Mouse (Mus musculus) limb, embryonic 12.5 days (tissue): ENCODE data around the gene Ciita. TPM values are rescaled to one million over a fixed set of nuclear protein-coding genes. Genes with fewer than 3 reads are reported as not detected.
A peak's percentile ranks its signal among the peaks of the same experiment; 100 is the strongest.

Experiments used
- ATAC-seq: fragments of 200-750 bp; cut with Nextera tagmentation; 2 replicates; pipeline ENCODE4 v1.8.0; 2017; ENCODE audit warnings: low read depth, moderate TSS enrichment; ENCODE audit not compliant: insufficient number of reproducible peaks, insufficient read depth, low FRiP score, low TSS enrichment
- H3K27ac ChIP-seq: fragments of 300-500 bp; sonication (generic); 2 replicates; pipeline ENCODE4 v1.5.1; 2016; ENCODE audit warnings: mild to moderate bottlenecking, moderate library complexity
- H3K27me3 ChIP-seq: fragments of 300-500 bp; sonication (generic); 2 replicates; pipeline ENCODE4 v1.6.1; 2016; ENCODE audit warnings: mild to moderate bottlenecking, moderate library complexity
- H3K36me3 ChIP-seq: fragments of 300-500 bp; sonication (generic); 2 replicates; pipeline ENCODE4 v1.6.1; 2016; ENCODE audit warnings: mild to moderate bottlenecking, moderate library complexity
- H3K4me1 ChIP-seq: fragments of 300-500 bp; sonication (generic); replicated peaks from 2 replicates; pipeline ENCODE4 v1.6.1; 2016
- H3K4me2 ChIP-seq: fragments of 300-500 bp; sonication (generic); 2 replicates; pipeline ENCODE4 v1.6.1; 2016; ENCODE audit warnings: mild to moderate bottlenecking, moderate library complexity
- H3K4me3 ChIP-seq: fragments of 300-500 bp; sonication (generic); replicated peaks from 2 replicates; pipeline ENCODE4 v1.5.1; 2016; ENCODE audit warnings: mild to moderate bottlenecking
- H3K9ac ChIP-seq: fragments of 300-500 bp; sonication (generic); replicated peaks from 2 replicates; pipeline ENCODE4 v1.6.1; 2016; ENCODE audit warnings: mild to moderate bottlenecking, moderate library complexity
- H3K9me3 ChIP-seq: fragments of 300-500 bp; sonication (generic); 2 replicates; pipeline ENCODE4 v1.6.1; 2016; ENCODE audit warnings: mild to moderate bottlenecking, moderate library complexity
- WGBS: fragments of 180-500 bp; shearing (Covaris S2); methylation state at CpG from one replicate; pipeline ENCODE4 v1.1.7; 2016; 5-methylcytosine and 5-hydroxymethylcytosine counted together
- polyA plus RNA-seq: library from polyadenylated mRNA; unstranded; fragments of >200 nt; fragmentation: Nextera tagmentation; extraction: Ambion mirVana; gene quantifications from 2 replicates; pipeline ENCODE4 v1.2.1, GENCODE M21; 2016

The Ciita gene
- polyA plus RNA-seq, 1 experiment from 2014 or later = 0.36 TPM

- no peak for ATAC-seq
- Histone ChIP-seq H3K27ac (no peak overlapping the region), H3K4me2 (no peak overlapping the region), H3K9me3 (no peaks in the 10 kb centered on the region), H3K27me3 (no peaks in the 10 kb centered on the region), H3K4me3 (no peak overlapping the region), H3K4me1 (no peaks in the 10 kb centered on the region), H3K36me3 (peaks cover 27% of the 10 kb centered on the region; the same call in 1 of the 2 replicates), H3K9ac (no peak overlapping the region)
- 92% methylated on average over 8 of the region's 8 CpGs for WGBS
These were observed 80.1 kb downstream of the Ciita start for GRCm38 (mm10) chr16:10559991-10560390.

- 41% methylated on average over 4 of the region's 4 CpGs for WGBS
- no peaks in the 10 kb centered on the region for H3K27me3 ChIP-seq
- no peak overlapping the region for H3K4me2 ChIP-seq
- peaks cover 47% of the 10 kb centered on the region; the same call in 1 of the 2 replicates for H3K36me3 ChIP-seq
- H3K9ac ChIP-seq = no peak overlapping the region
- peak; percentile 71 for ATAC-seq
- peaks cover 3% of the 10 kb centered on the region; the same call in 1 of the 2 replicates for H3K4me1 ChIP-seq
- no peak overlapping the region for H3K27ac ChIP-seq
- no peak overlapping the region for H3K4me3 ChIP-seq
- no peaks in the 10 kb centered on the region for H3K9me3 ChIP-seq
These were observed 85.5 kb downstream of the Ciita start for GRCm38 (mm10) chr16:10565278-10565885.

GRCm38 (mm10) chr16:10567153-10567552, 87.3 kb downstream of the Ciita start:
- H3K36me3 ChIP-seq = peaks cover 38% of the 10 kb centered on the region; the same call in 1 of the 2 replicates
- no peak overlapping the region for H3K9ac ChIP-seq
- no peak overlapping the region for H3K27ac ChIP-seq
- no peak overlapping the region for H3K4me3 ChIP-seq
- H3K4me2 ChIP-seq = no peak overlapping the region
- no peaks in the 10 kb centered on the region for H3K9me3 ChIP-seq
- 88% methylated on average over 4 of the region's 4 CpGs for WGBS
- peaks cover 3% of the 10 kb centered on the region; the same call in 1 of the 2 replicates for H3K4me1 ChIP-seq
- ATAC-seq = no peak
- no peaks in the 10 kb centered on the region for H3K27me3 ChIP-seq

GRCm38 (mm10) chr16:10569809-10570395, 90.0 kb downstream of the Ciita start:
- Histone ChIP-seq H3K27me3 (no peaks in the 10 kb centered on the region), H3K4me3 (no peak overlapping the region), H3K36me3 (peaks cover 41% of the 10 kb centered on the region), H3K9me3 (no peaks in the 10 kb centered on the region), H3K9ac (no peak overlapping the region), H3K27ac (no peak overlapping the region), H3K4me1 (peaks cover 6% of the 10 kb centered on the region; the same call in 1 of the 2 replicates), H3K4me2 (no peak overlapping the region)
- ATAC-seq = no peak
- 82% methylated on average over 5 of the region's 5 CpGs for WGBS

- Histone ChIP-seq H3K4me3 (no peak overlapping the region), H3K4me2 (no peak overlapping the region), H3K9me3 (no peaks in the 10 kb centered on the region), H3K27ac (no peak overlapping the region), H3K9ac (no peak overlapping the region), H3K36me3 (peaks cover 43% of the 10 kb centered on the region), H3K27me3 (no peaks in the 10 kb centered on the region), H3K4me1 (peaks cover 4% of the 10 kb centered on the region; the same call in 1 of the 2 replicates)
- ATAC-seq = no peak
- 68% methylated on average over 1 of the region's 1 CpGs for WGBS
These were observed 90.8 kb downstream of the Ciita start for GRCm38 (mm10) chr16:10570708-10571107.

- no peak overlapping the region for H3K4me3 ChIP-seq
- no peaks in the 10 kb centered on the region for H3K27me3 ChIP-seq
- H3K27ac ChIP-seq = no peak overlapping the region
- H3K4me1 ChIP-seq = 0 out of 2 replicates have a peak, but pooled peaks cover 3% of the 10 kb centered on the region
- peaks cover 53% of the 10 kb centered on the region for H3K36me3 ChIP-seq
- no peaks in the 10 kb centered on the region for H3K9me3 ChIP-seq
- no peak overlapping the region for H3K4me2 ChIP-seq
- 48% methylated on average over 2 of the region's 2 CpGs for WGBS
- no peak overlapping the region for H3K9ac ChIP-seq
- ATAC-seq = no peak
These were observed 92.0 kb downstream of the Ciita start for GRCm38 (mm10) chr16:10571820-10572219.

- H3K27ac ChIP-seq = no peak overlapping the region
- WGBS = 58% methylated on average over 2 of the region's 2 CpGs
- no peaks in the 10 kb centered on the region for H3K9me3 ChIP-seq
- 0 out of 2 replicates have a peak, but pooled peaks cover 3% of the 10 kb centered on the region for H3K4me1 ChIP-seq
- H3K4me3 ChIP-seq = no peak overlapping the region
- H3K27me3 ChIP-seq = no peaks in the 10 kb centered on the region
- peaks cover 61% of the 10 kb centered on the region for H3K36me3 ChIP-seq
- no peak overlapping the region for H3K4me2 ChIP-seq
- ATAC-seq = no peak
- no peak overlapping the region for H3K9ac ChIP-seq
These were observed 95.1 kb downstream of the Ciita start for GRCm38 (mm10) chr16:10574936-10575335.

GRCm38 (mm10) chr16:10575915-10576314, 96.1 kb downstream of the Ciita start:
- WGBS = 87% methylated on average over 4 of the region's 4 CpGs
- 0 out of 2 replicates have a peak, but pooled peaks cover 3% of the 10 kb centered on the region for H3K4me1 ChIP-seq
- no peak overlapping the region for H3K27ac ChIP-seq
- no peak overlapping the region for H3K9ac ChIP-seq
- H3K4me2 ChIP-seq = no peak overlapping the region
- H3K36me3 ChIP-seq = peaks cover 69% of the 10 kb centered on the region
- no peaks in the 10 kb centered on the region for H3K27me3 ChIP-seq
- H3K9me3 ChIP-seq = no peaks in the 10 kb centered on the region
- no peak overlapping the region for H3K4me3 ChIP-seq
- ATAC-seq = no peak

GRCm38 (mm10) chr16:10577548-10577947, 97.7 kb downstream of the Ciita start:
- Histone ChIP-seq H3K9ac (no peak overlapping the region), H3K9me3 (no peaks in the 10 kb centered on the region), H3K4me3 (no peak overlapping the region), H3K4me1 (0 out of 2 replicates have a peak, but pooled peaks cover 3% of the 10 kb centered on the region), H3K36me3 (peaks cover 79% of the 10 kb centered on the region), H3K4me2 (no peak overlapping the region), H3K27ac (no peak overlapping the region), H3K27me3 (no peaks in the 10 kb centered on the region)
- WGBS = 70% methylated on average over 5 of the region's 5 CpGs
- ATAC-seq = no peak
